Mouse (Mus musculus): ENCODE measurements around the gene 1110059E24Rik. TPM values are rescaled to one million over a fixed set of nuclear protein-coding genes. Genes with fewer than 3 reads are reported as not detected.

1110059E24Rik gene
- total and polyA plus RNA-seq, 2 experiments from 2014 or later: 26.3 to 56.6 TPM

GRCm38 (mm10) chr19:21567933-21568332 is 84.8 kb downstream of the 1110059E24Rik start:
- no peak overlapping the region for H3K4me2 ChIP-seq (ENCODE audit: low read depth, low read length, poor library complexity, severe bottlenecking)
- DNase-seq (ENCODE audit: low spot score) (no peak), ATAC-seq (ENCODE audit: low FRiP score) (no peak)
- 0 out of 2 replicates have a peak, but pooled peaks cover 3% of the 10 kb centered on the region for H3K4me1 ChIP-seq (ENCODE audit: insufficient read depth, low read length)
- H3K9ac ChIP-seq (replicated peaks; ENCODE audit: low read length, poor library complexity, severe bottlenecking): no peak overlapping the region
- no peaks in the 10 kb centered on the region for H3K36me3 ChIP-seq (ENCODE audit: insufficient read depth, low read length)
- no peak overlapping the region for H3K4me3 ChIP-seq (ENCODE audit: low read depth, low read length)
- 84% methylated on average over 3 of the region's 3 CpGs for WGBS
- no peaks in the 10 kb centered on the region for H3K27me3 ChIP-seq (ENCODE audit: insufficient read depth, low read length)
- no peaks in the 10 kb centered on the region for H3K9me3 ChIP-seq (ENCODE audit: low read length)
- no peak overlapping the region for H3K27ac ChIP-seq (ENCODE audit: low read depth, low read length)
- TF ChIP-seq CTCF (IDR thresholded peaks at IDR 0.05): no peak

DNA sequence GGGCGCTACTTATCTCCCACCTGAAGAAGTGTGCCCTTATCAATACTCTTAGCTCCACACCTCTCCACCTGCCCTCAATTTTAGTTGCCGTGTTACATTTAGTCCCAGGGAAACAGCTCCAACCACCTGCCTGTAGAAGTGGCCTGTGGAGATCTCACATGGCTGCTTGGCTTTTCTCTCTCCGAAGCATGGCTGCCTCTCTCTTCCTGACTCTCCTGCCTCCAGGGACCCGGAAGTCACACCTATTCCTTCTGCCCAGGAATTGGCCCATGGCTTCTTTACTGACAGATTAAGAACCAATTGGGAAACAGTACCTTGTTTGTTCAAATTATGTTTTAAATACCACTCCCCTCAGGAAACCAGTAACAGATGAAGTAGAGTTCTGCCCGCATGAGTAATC is 86.3 kb downstream of the 1110059E24Rik start:
- Histone ChIP-seq H3K9ac (replicated peaks; ENCODE audit: low read length, poor library complexity, severe bottlenecking) (no peak overlapping the region), H3K4me1 (ENCODE audit: insufficient read depth, low read length) (0 out of 2 replicates have a peak, but pooled peaks cover 3% of the 10 kb centered on the region), H3K9me3 (ENCODE audit: low read length) (no peaks in the 10 kb centered on the region), H3K4me2 (ENCODE audit: low read depth, low read length, poor library complexity, severe bottlenecking) (no peak overlapping the region), H3K36me3 (ENCODE audit: insufficient read depth, low read length) (no peaks in the 10 kb centered on the region), H3K27me3 (ENCODE audit: insufficient read depth, low read length) (no peaks in the 10 kb centered on the region), H3K4me3 (ENCODE audit: low read depth, low read length) (no peak overlapping the region), H3K27ac (ENCODE audit: low read depth, low read length) (no peak overlapping the region)
- WGBS: 96% methylated on average over 5 of the region's 5 CpGs
- ATAC-seq (ENCODE audit: low FRiP score) (no peak), DNase-seq (ENCODE audit: low spot score) (no peak)
- TF ChIP-seq CTCF (IDR thresholded peaks at IDR 0.05): no peak

DNA sequence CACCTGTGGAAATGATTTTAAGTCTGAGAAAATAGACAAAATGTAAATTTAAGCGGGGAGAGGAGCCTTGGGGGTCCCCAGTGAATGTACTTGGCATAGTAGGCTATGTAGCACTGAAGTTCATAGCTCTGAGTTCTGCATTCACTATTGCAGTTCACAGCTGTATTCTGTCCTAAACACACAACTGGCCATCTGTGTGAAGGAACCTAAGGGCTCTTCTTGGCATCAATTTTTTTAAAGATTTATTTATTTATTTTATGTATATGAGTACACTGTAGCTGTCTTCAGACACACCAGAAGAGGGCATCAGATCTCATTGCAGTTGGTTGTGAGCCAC is 88.3 kb downstream of the 1110059E24Rik start:
- DNase-seq (ENCODE audit: low spot score) (no peak), ATAC-seq (ENCODE audit: low FRiP score) (no peak)
- no peaks in the 10 kb centered on the region for H3K36me3 ChIP-seq (ENCODE audit: insufficient read depth, low read length)
- WGBS: 0% methylated on average over 1 of the region's 1 CpGs
- TF ChIP-seq CTCF (IDR thresholded peaks at IDR 0.05): no peak
- no peak overlapping the region for H3K4me2 ChIP-seq (ENCODE audit: low read depth, low read length, poor library complexity, severe bottlenecking)
- no peaks in the 10 kb centered on the region for H3K27me3 ChIP-seq (ENCODE audit: insufficient read depth, low read length)
- no peaks in the 10 kb centered on the region for H3K4me1 ChIP-seq (ENCODE audit: insufficient read depth, low read length)
- no peak overlapping the region for H3K4me3 ChIP-seq (ENCODE audit: low read depth, low read length)
- H3K9ac ChIP-seq (replicated peaks; ENCODE audit: low read length, poor library complexity, severe bottlenecking): no peak overlapping the region
- no peak overlapping the region for H3K27ac ChIP-seq (ENCODE audit: low read depth, low read length)
- H3K9me3 ChIP-seq (ENCODE audit: low read length): no peaks in the 10 kb centered on the region

DNA sequence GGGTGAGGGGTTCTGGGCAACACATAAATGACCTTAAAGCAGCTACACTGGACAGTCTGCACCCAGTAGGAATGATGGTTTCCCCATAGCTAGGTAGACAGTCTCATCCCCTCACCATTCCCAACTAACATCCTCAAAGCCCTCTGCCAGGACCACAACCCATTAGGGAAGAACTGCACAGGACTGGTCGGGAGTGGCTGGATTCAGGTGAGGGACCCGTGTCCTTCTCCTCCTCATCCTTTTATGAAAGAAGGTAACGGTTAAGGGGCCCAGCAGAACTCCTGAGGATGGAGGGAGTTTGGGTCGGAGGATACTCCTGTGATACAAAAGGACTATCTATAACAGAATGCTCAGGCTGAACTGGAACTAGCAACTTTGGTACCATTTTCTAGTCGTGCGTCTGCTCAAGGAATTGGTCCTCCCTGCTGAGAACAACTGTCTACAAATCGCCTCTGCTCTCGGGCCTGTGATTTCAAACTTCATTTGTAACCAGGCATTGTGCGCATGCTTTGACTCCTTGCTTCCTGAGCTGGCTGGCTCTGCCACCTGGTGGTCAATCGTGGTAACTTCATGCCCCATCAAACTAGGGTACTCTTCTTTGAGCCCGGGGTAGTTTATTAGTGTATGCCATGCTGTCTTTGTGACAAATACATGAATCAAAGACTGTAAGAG is 88.9 kb downstream of the 1110059E24Rik start:
- peak; percentile 78; the same call in 1 of the 2 replicates for ATAC-seq (ENCODE audit: low FRiP score)
- no peaks in the 10 kb centered on the region for H3K9me3 ChIP-seq (ENCODE audit: low read length)
- no peaks in the 10 kb centered on the region for H3K36me3 ChIP-seq (ENCODE audit: insufficient read depth, low read length)
- no peak overlapping the region for H3K9ac ChIP-seq (replicated peaks; ENCODE audit: low read length, poor library complexity, severe bottlenecking)
- H3K4me1 ChIP-seq (ENCODE audit: insufficient read depth, low read length): no peaks in the 10 kb centered on the region
- no peak overlapping the region for H3K27ac ChIP-seq (ENCODE audit: low read depth, low read length)
- H3K27me3 ChIP-seq (ENCODE audit: insufficient read depth, low read length): no peaks in the 10 kb centered on the region
- WGBS: 23% methylated on average over 11 of the region's 11 CpGs
- peak; percentile 86 for DNase-seq (ENCODE audit: low spot score)
- no peak overlapping the region for H3K4me3 ChIP-seq (ENCODE audit: low read depth, low read length)
- no peak overlapping the region for H3K4me2 ChIP-seq (ENCODE audit: low read depth, low read length, poor library complexity, severe bottlenecking)
- TF ChIP-seq CTCF (IDR thresholded peaks at IDR 0.05): peak; percentile 99

GRCm38 (mm10) chr19:21562996-21563395 is 89.8 kb downstream of the 1110059E24Rik start:
- Histone ChIP-seq H3K4me2 (ENCODE audit: low read depth, low read length, poor library complexity, severe bottlenecking) (no peak overlapping the region), H3K27me3 (ENCODE audit: insufficient read depth, low read length) (no peaks in the 10 kb centered on the region), H3K9ac (replicated peaks; ENCODE audit: low read length, poor library complexity, severe bottlenecking) (no peak overlapping the region), H3K4me3 (ENCODE audit: low read depth, low read length) (no peak overlapping the region), H3K9me3 (ENCODE audit: low read length) (no peaks in the 10 kb centered on the region), H3K27ac (ENCODE audit: low read depth, low read length) (no peak overlapping the region), H3K4me1 (ENCODE audit: insufficient read depth, low read length) (no peaks in the 10 kb centered on the region), H3K36me3 (ENCODE audit: insufficient read depth, low read length) (no peaks in the 10 kb centered on the region)
- ATAC-seq (ENCODE audit: low FRiP score) (no peak), DNase-seq (ENCODE audit: low spot score) (no peak)
- WGBS: 86% methylated on average over 3 of the region's 3 CpGs
- TF ChIP-seq CTCF (IDR thresholded peaks at IDR 0.05): no peak

DNA sequence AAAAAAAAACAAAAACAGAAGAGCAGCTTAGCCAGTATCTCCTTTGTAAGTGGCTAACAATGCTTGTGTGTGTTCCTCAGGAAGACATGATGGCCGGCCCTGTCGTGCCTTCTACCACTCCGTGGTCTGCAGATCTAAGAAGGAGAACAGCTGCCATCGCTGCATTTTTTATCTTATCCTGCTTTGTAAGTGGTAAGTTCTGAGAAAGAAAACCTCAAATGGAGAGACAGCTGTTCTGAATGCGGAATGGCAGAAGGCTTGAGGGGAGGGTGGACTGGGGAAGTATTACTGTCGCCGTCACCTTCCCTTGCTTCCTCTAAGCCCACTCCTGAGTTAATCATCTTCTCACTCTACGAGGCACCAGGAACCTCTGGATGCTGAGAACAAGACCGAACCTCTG is 100.0 kb downstream of the 1110059E24Rik start:
- no peak overlapping the region for H3K4me2 ChIP-seq (ENCODE audit: low read depth, low read length, poor library complexity, severe bottlenecking)
- H3K9me3 ChIP-seq (ENCODE audit: low read length): no peaks in the 10 kb centered on the region
- no peaks in the 10 kb centered on the region for H3K36me3 ChIP-seq (ENCODE audit: insufficient read depth, low read length)
- no peak for ATAC-seq (ENCODE audit: low FRiP score)
- H3K27me3 ChIP-seq (ENCODE audit: insufficient read depth, low read length): no peaks in the 10 kb centered on the region
- 75% methylated on average over 9 of the region's 9 CpGs for WGBS
- DNase-seq (ENCODE audit: low spot score): no peak
- TF ChIP-seq CTCF (IDR thresholded peaks at IDR 0.05): no peak
- H3K27ac ChIP-seq (ENCODE audit: low read depth, low read length): no peak overlapping the region
- H3K4me3 ChIP-seq (ENCODE audit: low read depth, low read length): no peak overlapping the region
- H3K9ac ChIP-seq (replicated peaks; ENCODE audit: low read length, poor library complexity, severe bottlenecking): no peak overlapping the region
- H3K4me1 ChIP-seq (ENCODE audit: insufficient read depth, low read length): no peaks in the 10 kb centered on the region
